Mouse (Mus musculus) olfactory bulb, adult 2 months (tissue): ENCODE data around the gene Stat3. TPM values are rescaled to one million over a fixed set of nuclear protein-coding genes. Genes with fewer than 3 reads are reported as not detected.

Experiments
- H3K27ac ChIP-seq: fragments of 200-500 bp; 2 replicates; pipeline ENCODE4 v1.5.1; 2012; ENCODE audit warnings: low read depth, low read length; ENCODE audit not compliant: insufficient read depth
- H3K4me1 ChIP-seq: fragments of 200-500 bp; 2 replicates; pipeline ENCODE4 v1.6.1; 2012; ENCODE audit warnings: low read length; ENCODE audit not compliant: control insufficient read depth, insufficient read depth
- H3K4me3 ChIP-seq: fragments of 200-500 bp; 2 replicates; pipeline ENCODE4 v1.5.1; 2012; ENCODE audit warnings: mild to moderate bottlenecking, low read depth, low read length, moderate library complexity; ENCODE audit not compliant: insufficient read depth
- CTCF ChIP-seq: fragments of 200-500 bp; IDR thresholded peaks from 2 replicates; pipeline ENCODE4 v1.5.1; 2012; ENCODE audit warnings: low read depth, mild to moderate bottlenecking, low read length, moderate library complexity; ENCODE audit not compliant: insufficient read depth
- POLR2A ChIP-seq: fragments of 200-500 bp; IDR thresholded peaks from 2 replicates; pipeline ENCODE4 v1.6.1; 2012; ENCODE audit warnings: mild to moderate bottlenecking, low read depth, low read length, moderate library complexity; ENCODE audit not compliant: insufficient read depth
- WGBS: fragments of 180-500 bp; shearing (Covaris S2); methylation state at CpG from one replicate; pipeline ENCODE4 v1.1.7; 2018; 5-methylcytosine and 5-hydroxymethylcytosine counted together
- polyA plus RNA-seq: library from polyadenylated mRNA; stranded (reverse); fragments of >200 nt; gene quantifications from 2 replicates; pipeline ENCODE4 v1.2.4, GENCODE M21; 2012; ENCODE audit warnings: low replicate concordance; ENCODE audit not compliant: missing spikeins, insufficient read depth, insufficient read length

Stat3 gene
- polyA plus RNA-seq, 1 experiment, result not detected

- TF ChIP-seq CTCF (no peak), POLR2A (no peak)
- no peak overlapping the region for H3K27ac ChIP-seq
- 61% methylated on average over 4 of the region's 4 CpGs for WGBS
- H3K4me3 ChIP-seq, result no peak overlapping the region
- peaks cover 12% of the 10 kb centered on the region for H3K4me1 ChIP-seq
Observed at GRCm38 (mm10) chr11:100854268-100854667, 85.1 kb downstream of the Stat3 start.

GRCm38 (mm10) chr11:100853018-100853417, 86.3 kb downstream of the Stat3 start:
- Histone ChIP-seq H3K27ac (no peak overlapping the region), H3K4me3 (no peak overlapping the region), H3K4me1 (peaks cover 11% of the 10 kb centered on the region)
- 91% methylated on average over 5 of the region's 5 CpGs for WGBS
- TF ChIP-seq CTCF, result no peak
- no peak for TF ChIP-seq POLR2A

GRCm38 (mm10) chr11:100852088-100852487, 87.3 kb downstream of the Stat3 start:
- WGBS, result 97% methylated on average over 2 of the region's 2 CpGs
- Histone ChIP-seq H3K4me1 (peaks cover 13% of the 10 kb centered on the region), H3K4me3 (no peak overlapping the region), H3K27ac (no peak overlapping the region)
- no peak for TF ChIP-seq CTCF
- no peak for TF ChIP-seq POLR2A

- Histone ChIP-seq H3K4me3 (peak overlapping the region; percentile 85), H3K4me1 (peaks cover 13% of the 10 kb centered on the region), H3K27ac (peak overlapping the region; percentile 63)
- WGBS, result 3% methylated on average over 33 of the region's 33 CpGs
- TF ChIP-seq CTCF (no peak), POLR2A (0 out of 2 replicates have a peak, but pooled peaks have one; percentile 9)
Observed at GRCm38 (mm10) chr11:100850778-100851528, 88.4 kb downstream of the Stat3 start.

- Histone ChIP-seq H3K4me3 (peak within 1 kb of the TSS; percentile 85), H3K4me1 (peaks cover 17% of the 10 kb centered on the region), H3K27ac (peak within 1 kb of the TSS; percentile 63)
- WGBS, result under 1% methylated on average over 104 of the region's 104 CpGs
- TF ChIP-seq POLR2A, result peak; percentile 47
- no peak for TF ChIP-seq CTCF
Observed at GRCm38 (mm10) chr11:100850038-100850777, 89.1 kb downstream of the Stat3 start, which contains the start of gene Stat5b. Gene Stat5b (minus strand): TSS chr11:100850724.

- no peak for TF ChIP-seq CTCF
- TF ChIP-seq POLR2A, result no peak
- 4% methylated on average over 13 of the region's 13 CpGs for WGBS
- peaks cover 20% of the 10 kb centered on the region for H3K4me1 ChIP-seq
- peak overlapping the region; percentile 63; the same call in 1 of the 2 replicates for H3K27ac ChIP-seq
- peak overlapping the region; percentile 85 for H3K4me3 ChIP-seq
Observed at GRCm38 (mm10) chr11:100849456-100850037, 89.8 kb downstream of the Stat3 start.

GRCm38 (mm10) chr11:100848789-100849379, 90.5 kb downstream of the Stat3 start:
- Histone ChIP-seq H3K4me1 (peaks cover 17% of the 10 kb centered on the region), H3K4me3 (peak overlapping the region; percentile 32; the same call in 1 of the 2 replicates), H3K27ac (no peak overlapping the region)
- 39% methylated on average over 6 of the region's 6 CpGs for WGBS
- TF ChIP-seq CTCF (no peak), POLR2A (no peak)

GRCm38 (mm10) chr11:100848080-100848479, 91.3 kb downstream of the Stat3 start:
- 61% methylated on average over 4 of the region's 4 CpGs for WGBS
- Histone ChIP-seq H3K27ac (no peak overlapping the region), H3K4me1 (peaks cover 20% of the 10 kb centered on the region), H3K4me3 (no peak overlapping the region)
- no peak for TF ChIP-seq POLR2A
- TF ChIP-seq CTCF, result no peak

- TF ChIP-seq CTCF, result no peak
- TF ChIP-seq POLR2A, result no peak
- WGBS, result 89% methylated on average over 4 of the region's 4 CpGs
- H3K27ac ChIP-seq, result no peak overlapping the region
- peaks cover 20% of the 10 kb centered on the region for H3K4me1 ChIP-seq
- no peak overlapping the region for H3K4me3 ChIP-seq
Observed at GRCm38 (mm10) chr11:100847572-100847971, 91.8 kb downstream of the Stat3 start.
